Mouse (Mus musculus): Measurements from ENCODE around the gene Acad12. TPM values are rescaled to one million over a fixed set of nuclear protein-coding genes. Genes with fewer than 3 reads are reported as not detected.

The Acad12 gene
- polyA plus RNA-seq, 1 experiment from 2014 or later, result 2.5 TPM

DNA sequence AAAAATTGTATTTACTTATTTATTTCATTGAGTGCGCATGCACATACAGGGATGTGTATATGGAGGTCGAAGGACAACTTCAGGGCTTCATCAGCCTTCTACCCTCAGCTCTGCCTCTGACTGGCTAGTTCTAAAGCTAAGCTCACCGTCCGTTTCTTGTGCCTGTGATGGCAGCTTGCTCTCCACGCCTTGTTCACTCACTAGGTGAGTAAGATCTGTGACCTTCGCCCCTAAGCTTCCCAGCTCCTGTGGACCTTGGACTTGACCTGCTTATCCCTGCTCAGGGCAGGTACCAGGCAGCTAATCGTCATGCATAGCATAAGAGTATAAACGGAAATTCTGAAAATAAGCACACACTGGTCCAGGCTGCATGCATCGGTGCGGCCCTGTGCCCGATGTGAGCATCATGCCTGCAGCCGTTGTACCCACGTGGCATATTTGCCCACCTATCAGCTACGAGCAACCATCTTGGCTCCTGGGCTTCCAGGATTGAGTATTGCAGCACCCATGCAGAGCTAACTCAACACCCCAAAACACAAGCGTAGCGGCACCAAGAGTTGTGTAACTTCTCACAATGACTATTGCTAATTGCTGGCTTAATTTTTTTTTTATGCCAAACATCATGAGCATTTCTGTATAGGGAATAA lies 52.6 kb downstream of the Acad12 start:
- H3K9me3 ChIP-seq (ENCODE audit: control insufficient read depth, low read length), result no peaks in the 10 kb centered on the region
- DNase-seq (ENCODE audit: low spot score), result no peak
- no peak overlapping the region for H3K4me3 ChIP-seq (ENCODE audit: low read depth, low read length)
- H3K9ac ChIP-seq (ENCODE audit: low read length), result no peak overlapping the region
- H3K4me2 ChIP-seq (ENCODE audit: low read depth, severe bottlenecking), result no peak overlapping the region
- peaks cover 6% of the 10 kb centered on the region for H3K36me3 ChIP-seq (ENCODE audit: control insufficient read depth, insufficient read depth, low read length)
- 95% methylated on average over 16 of the region's 16 CpGs for WGBS
- ATAC-seq (ENCODE audit: insufficient number of reproducible peaks, low FRiP score, low TSS enrichment, low read depth), result no peak
- H3K27ac ChIP-seq (replicated peaks; ENCODE audit: low read depth, low read length), result no peak overlapping the region
- H3K4me1 ChIP-seq (ENCODE audit: control insufficient read depth, insufficient read depth, low read length), result no peaks in the 10 kb centered on the region
- H3K27me3 ChIP-seq (ENCODE audit: control insufficient read depth, insufficient read depth, low read length), result no peaks in the 10 kb centered on the region

DNA sequence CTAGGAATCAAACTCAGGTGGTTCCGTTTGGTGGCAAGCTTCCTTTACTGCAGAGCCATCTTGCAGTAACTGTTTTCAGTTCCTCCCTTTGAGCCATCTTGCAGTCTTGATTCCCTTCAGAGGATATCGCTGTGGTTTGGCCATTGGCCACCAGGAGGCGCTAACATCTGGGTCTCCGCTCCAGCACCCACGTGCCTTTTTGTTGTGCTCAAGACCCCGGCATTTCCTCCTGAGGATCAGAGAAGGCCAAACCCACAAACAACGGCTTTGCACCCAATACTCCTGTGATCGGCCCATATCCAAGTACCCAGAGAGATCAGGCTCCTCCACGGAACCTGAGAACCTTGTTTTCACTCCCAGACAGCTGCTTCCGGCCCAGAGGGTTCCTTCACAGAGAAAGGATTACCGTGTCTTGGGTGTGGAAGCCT lies 54.3 kb downstream of the Acad12 start:
- no peak overlapping the region for H3K27ac ChIP-seq (replicated peaks; ENCODE audit: low read depth, low read length)
- peak overlapping the region; percentile 43; the same call in 1 of the 2 replicates for H3K9ac ChIP-seq (ENCODE audit: low read length)
- H3K4me2 ChIP-seq (ENCODE audit: low read depth, severe bottlenecking), result peak overlapping the region; percentile 39; the same call in 1 of the 2 replicates
- no peaks in the 10 kb centered on the region for H3K27me3 ChIP-seq (ENCODE audit: control insufficient read depth, insufficient read depth, low read length)
- WGBS, result 10% methylated on average over 11 of the region's 11 CpGs
- H3K4me3 ChIP-seq (ENCODE audit: low read depth, low read length), result no peak overlapping the region
- peak; percentile 95 for DNase-seq (ENCODE audit: low spot score)
- H3K9me3 ChIP-seq (ENCODE audit: control insufficient read depth, low read length), result no peaks in the 10 kb centered on the region
- H3K4me1 ChIP-seq (ENCODE audit: control insufficient read depth, insufficient read depth, low read length), result no peaks in the 10 kb centered on the region
- 0 out of 2 replicates have a peak, but pooled peaks have one; percentile 15 for ATAC-seq (ENCODE audit: insufficient number of reproducible peaks, low FRiP score, low TSS enrichment, low read depth)
- H3K36me3 ChIP-seq (ENCODE audit: control insufficient read depth, insufficient read depth, low read length), result no peaks in the 10 kb centered on the region

GRCm38 (mm10) chr5:121562436-121562835 lies 56.3 kb downstream of the Acad12 start:
- no peak for ATAC-seq (ENCODE audit: insufficient number of reproducible peaks, low FRiP score, low TSS enrichment, low read depth)

GRCm38 (mm10) chr5:121549196-121549595 lies 69.5 kb downstream of the Acad12 start:
- no peak overlapping the region for H3K27ac ChIP-seq (replicated peaks; ENCODE audit: low read depth, low read length)
- WGBS, result 84% methylated on average over 7 of the region's 7 CpGs
- H3K9me3 ChIP-seq (ENCODE audit: control insufficient read depth, low read length), result no peaks in the 10 kb centered on the region
- H3K4me1 ChIP-seq (ENCODE audit: control insufficient read depth, insufficient read depth, low read length), result peaks cover 7% of the 10 kb centered on the region
- ATAC-seq (ENCODE audit: insufficient number of reproducible peaks, low FRiP score, low TSS enrichment, low read depth), result no peak
- no peak for DNase-seq (ENCODE audit: low spot score)
- H3K4me3 ChIP-seq (ENCODE audit: low read depth, low read length), result no peak overlapping the region
- no peaks in the 10 kb centered on the region for H3K36me3 ChIP-seq (ENCODE audit: control insufficient read depth, insufficient read depth, low read length)
- H3K9ac ChIP-seq (ENCODE audit: low read length), result no peak overlapping the region
- H3K4me2 ChIP-seq (ENCODE audit: low read depth, severe bottlenecking), result no peak overlapping the region
- no peaks in the 10 kb centered on the region for H3K27me3 ChIP-seq (ENCODE audit: control insufficient read depth, insufficient read depth, low read length)

More at GRCm38 (mm10) chr5:121562436-121562835, 56.3 kb downstream of the Acad12 start:
- H3K27ac ChIP-seq (replicated peaks; ENCODE audit: low read depth, low read length), result no peak overlapping the region
- no peak for DNase-seq (ENCODE audit: low spot score)
- H3K4me3 ChIP-seq (ENCODE audit: low read depth, low read length), result no peak overlapping the region
- H3K9ac ChIP-seq (ENCODE audit: low read length), result no peak overlapping the region
- no peak overlapping the region for H3K4me2 ChIP-seq (ENCODE audit: low read depth, severe bottlenecking)
- no peaks in the 10 kb centered on the region for H3K9me3 ChIP-seq (ENCODE audit: control insufficient read depth, low read length)
- no peaks in the 10 kb centered on the region for H3K4me1 ChIP-seq (ENCODE audit: control insufficient read depth, insufficient read depth, low read length)
- H3K36me3 ChIP-seq (ENCODE audit: control insufficient read depth, insufficient read depth, low read length), result no peaks in the 10 kb centered on the region
- 85% methylated on average over 3 of the region's 3 CpGs for WGBS
- no peaks in the 10 kb centered on the region for H3K27me3 ChIP-seq (ENCODE audit: control insufficient read depth, insufficient read depth, low read length)

DNA sequence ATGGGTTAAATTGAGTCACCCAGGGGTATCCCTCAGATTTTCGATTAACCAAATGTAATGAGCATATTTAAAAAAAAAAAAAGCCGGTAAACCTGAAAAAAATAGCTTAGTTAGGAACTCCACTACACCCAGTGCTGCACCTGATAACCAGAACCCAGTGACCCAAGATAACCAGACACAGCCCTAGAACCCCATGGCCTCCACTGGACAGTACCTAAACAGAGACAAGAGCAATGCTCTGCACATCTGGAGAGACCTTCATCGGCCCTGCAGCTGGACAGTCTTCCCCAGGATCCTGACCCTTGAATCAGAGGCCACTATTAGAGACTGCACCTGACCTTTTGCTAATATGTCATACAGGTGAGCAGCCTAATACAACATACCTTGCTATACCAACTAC lies 71.7 kb downstream of the Acad12 start:
- no peaks in the 10 kb centered on the region for H3K27me3 ChIP-seq (ENCODE audit: control insufficient read depth, insufficient read depth, low read length)
- peaks cover 8% of the 10 kb centered on the region for H3K4me1 ChIP-seq (ENCODE audit: control insufficient read depth, insufficient read depth, low read length)
- DNase-seq (ENCODE audit: low spot score) (no peak), ATAC-seq (ENCODE audit: insufficient number of reproducible peaks, low FRiP score, low TSS enrichment, low read depth) (no peak)
- WGBS, result 95% methylated on average over 3 of the region's 3 CpGs
- no peaks in the 10 kb centered on the region for H3K9me3 ChIP-seq (ENCODE audit: control insufficient read depth, low read length)
- no peak overlapping the region for H3K4me3 ChIP-seq (ENCODE audit: low read depth, low read length)
- no peak overlapping the region for H3K9ac ChIP-seq (ENCODE audit: low read length)
- no peak overlapping the region for H3K4me2 ChIP-seq (ENCODE audit: low read depth, severe bottlenecking)
- no peaks in the 10 kb centered on the region for H3K36me3 ChIP-seq (ENCODE audit: control insufficient read depth, insufficient read depth, low read length)
- no peak overlapping the region for H3K27ac ChIP-seq (replicated peaks; ENCODE audit: low read depth, low read length)

Other genes with a start within 250 kb of the Acad12 start
- gene Trafd1, start 233.3 kb downstream of the Acad12 start, polyA plus RNA-seq (2014; fragmentation: Nextera tagmentation; extraction: Ambion mirVana), result 59.7 and 66.6 TPM in 2 replicates
- gene Naa25, start 221.0 kb downstream of the Acad12 start, polyA plus RNA-seq (2014; fragmentation: Nextera tagmentation; extraction: Ambion mirVana), result 42.6 and 47.0 TPM in 2 replicates
- 0.99 and 1.1 TPM in 2 replicates for gene Tmem116, start 167.0 kb downstream of the Acad12 start, polyA plus RNA-seq (2014; fragmentation: Nextera tagmentation; extraction: Ambion mirVana)
- gene Erp29, start 166.4 kb downstream of the Acad12 start, polyA plus RNA-seq (2014; fragmentation: Nextera tagmentation; extraction: Ambion mirVana), result 95.4 and 100 TPM in 2 replicates
- not detected in 2 replicates for gene Adam1b, start 115.5 kb downstream of the Acad12 start, polyA plus RNA-seq (2014; fragmentation: Nextera tagmentation; extraction: Ambion mirVana)
- 2.2 and 2.3 TPM in 2 replicates for gene Adam1a, start 73.5 kb downstream of the Acad12 start, polyA plus RNA-seq (2014; fragmentation: Nextera tagmentation; extraction: Ambion mirVana)
- not detected in 2 replicates for gene Gm42878, start 73.5 kb downstream of the Acad12 start, polyA plus RNA-seq (2014; fragmentation: Nextera tagmentation; extraction: Ambion mirVana)
- gene Mapkapk5, start 73.0 kb downstream of the Acad12 start, polyA plus RNA-seq (2014; fragmentation: Nextera tagmentation; extraction: Ambion mirVana), result 54.5 and 57.9 TPM in 2 replicates
- 80.1 and 111 TPM in 2 replicates for gene Aldh2, start 25.1 kb downstream of the Acad12 start, polyA plus RNA-seq (2014; fragmentation: Nextera tagmentation; extraction: Ambion mirVana)
- gene Acad10, start 41.6 kb upstream of the Acad12 start, polyA plus RNA-seq (2014; fragmentation: Nextera tagmentation; extraction: Ambion mirVana), result 1.3 and 1.7 TPM in 2 replicates
- 37.1 and 42.7 TPM in 2 replicates for gene Brap, start 41.6 kb upstream of the Acad12 start, polyA plus RNA-seq (2014; fragmentation: Nextera tagmentation; extraction: Ambion mirVana)
- 74.4 and 84.9 TPM in 2 replicates for gene Atxn2, start 92.4 kb upstream of the Acad12 start, polyA plus RNA-seq (2014; fragmentation: Nextera tagmentation; extraction: Ambion mirVana)
- 10.2 and 11.0 TPM in 2 replicates for gene Sh2b3, start 218.7 kb upstream of the Acad12 start, polyA plus RNA-seq (2014; fragmentation: Nextera tagmentation; extraction: Ambion mirVana)
- 35.3 and 36.8 TPM in 2 replicates for gene Pheta1, start 230.0 kb upstream of the Acad12 start, polyA plus RNA-seq (2014; fragmentation: Nextera tagmentation; extraction: Ambion mirVana)